Mouse (Mus musculus) cerebellum, adult 2 months (tissue): ENCODE measurements around the gene Thbd. TPM values are rescaled to one million over a fixed set of nuclear protein-coding genes. Genes with fewer than 3 reads are reported as not detected.
A peak's percentile ranks its signal among the peaks of the same experiment; 100 is the strongest.

Experiments used
- DNase-seq, 2 experiments: peaks; one replicate each; pipeline ENCODE4 v3.0.0; 2021
- H3K27ac ChIP-seq: fragments of 200-500 bp; 2 replicates; pipeline ENCODE4 v1.5.1; 2012; ENCODE audit warnings: low read length, control low read depth, inconsistent platforms; ENCODE audit not compliant: insufficient read depth
- H3K27me3 ChIP-seq: fragments of 200-500 bp; 2 replicates; pipeline ENCODE4 v1.6.1; 2012; ENCODE audit warnings: inconsistent platforms, mild to moderate bottlenecking, low read length, moderate library complexity; ENCODE audit not compliant: control insufficient read depth, insufficient read depth
- H3K4me1 ChIP-seq: fragments of 200-500 bp; 2 replicates; pipeline ENCODE4 v1.6.1; 2011; ENCODE audit warnings: low read length; ENCODE audit not compliant: control insufficient read depth, insufficient read depth
- H3K4me3 ChIP-seq: fragments of 200-500 bp; replicated peaks from 2 replicates; pipeline ENCODE3; 2011; ENCODE audit warnings: mild to moderate bottlenecking, low read depth, low read length, control low read depth; ENCODE audit not compliant: insufficient read depth
- CTCF ChIP-seq: fragments of 200-500 bp; IDR thresholded peaks from 2 replicates; pipeline ENCODE4 v1.5.1; 2011; ENCODE audit warnings: low read depth, mild to moderate bottlenecking, control low read depth, low read length, moderate library complexity, borderline replicate concordance; ENCODE audit not compliant: insufficient read depth
- POLR2A ChIP-seq: fragments of 200-500 bp; IDR thresholded peaks from 2 replicates; pipeline ENCODE4 v1.6.1; 2011; ENCODE audit warnings: low read length, control low read depth, borderline replicate concordance; ENCODE audit not compliant: insufficient read depth
- WGBS: fragments of 180-500 bp; shearing (Covaris S2); methylation state at CpG from one replicate; pipeline ENCODE4 v1.1.7; 2018; 5-methylcytosine and 5-hydroxymethylcytosine counted together
- polyA plus RNA-seq: library from polyadenylated mRNA; depleted of rRNA; stranded (reverse); fragments of >200 nt; gene quantifications from 2 replicates; pipeline ENCODE4 v1.2.3, GENCODE M21; 2012

Gene Thbd
- polyA plus RNA-seq, 1 experiment, result 6.3 TPM

- WGBS, result 100% methylated on average over 1 of the region's 1 CpGs
- DNase-seq, result no peak
- Histone ChIP-seq H3K27me3 (no peaks in the 10 kb centered on the region), H3K4me3 (no peak overlapping the region), H3K27ac (no peak overlapping the region), H3K4me1 (no peaks in the 10 kb centered on the region)
- TF ChIP-seq CTCF, result no peak
- no peak for TF ChIP-seq POLR2A
Observed at GRCm38 (mm10) chr2:148445616-148446015, 37.6 kb upstream of the Thbd start.

GRCm38 (mm10) chr2:148444472-148444871, 36.5 kb upstream of the Thbd start:
- 58% methylated on average over 1 of the region's 1 CpGs for WGBS
- no peaks in the 10 kb centered on the region for H3K4me1 ChIP-seq
- DNase-seq, result no peak
- no peaks in the 10 kb centered on the region for H3K27me3 ChIP-seq
- no peak overlapping the region for H3K27ac ChIP-seq
- TF ChIP-seq POLR2A (no peak), CTCF (no peak)
- H3K4me3 ChIP-seq, result no peak overlapping the region

GRCm38 (mm10) chr2:148443249-148443958, 35.4 kb upstream of the Thbd start, which contains the start of gene Cd93:
Cd93 (minus strand) TSS chr2:148443563.
- H3K27me3 ChIP-seq, result no peaks in the 10 kb centered on the region
- H3K4me1 ChIP-seq, result no peaks in the 10 kb centered on the region
- WGBS, result 60% methylated on average over 13 of the region's 13 CpGs
- H3K4me3 ChIP-seq, result no peak within 1 kb of the TSS
- H3K27ac ChIP-seq, result no peak within 1 kb of the TSS
- no peak for TF ChIP-seq POLR2A
- no peak for TF ChIP-seq CTCF
- DNase-seq, result no peak

- Histone ChIP-seq H3K4me3 (no peak overlapping the region), H3K27ac (no peak overlapping the region), H3K27me3 (no peaks in the 10 kb centered on the region), H3K4me1 (no peaks in the 10 kb centered on the region)
- no peak for DNase-seq
- TF ChIP-seq POLR2A, result no peak
- no peak for TF ChIP-seq CTCF
- 81% methylated on average over 4 of the region's 4 CpGs for WGBS
Observed at GRCm38 (mm10) chr2:148442710-148443109, 34.7 kb upstream of the Thbd start.

- no peaks in the 10 kb centered on the region for H3K27me3 ChIP-seq
- DNase-seq, result peak in 1 of 2 experiments; percentile 10
- 5% methylated on average over 4 of the region's 4 CpGs for WGBS
- TF ChIP-seq CTCF (no peak), POLR2A (no peak)
- no peak overlapping the region for H3K4me3 ChIP-seq
- H3K27ac ChIP-seq, result no peak overlapping the region
- no peaks in the 10 kb centered on the region for H3K4me1 ChIP-seq
Observed at GRCm38 (mm10) chr2:148442172-148442571, 34.2 kb upstream of the Thbd start.

- H3K4me3 ChIP-seq, result no peak overlapping the region
- no peaks in the 10 kb centered on the region for H3K27me3 ChIP-seq
- no peak for DNase-seq
- no peak overlapping the region for H3K27ac ChIP-seq
- 86% methylated on average over 10 of the region's 10 CpGs for WGBS
- no peaks in the 10 kb centered on the region for H3K4me1 ChIP-seq
- TF ChIP-seq POLR2A (no peak), CTCF (no peak)
Observed at GRCm38 (mm10) chr2:148441421-148441820, 33.4 kb upstream of the Thbd start.

- H3K4me1 ChIP-seq, result no peaks in the 10 kb centered on the region
- no peak overlapping the region for H3K27ac ChIP-seq
- no peak for TF ChIP-seq POLR2A
- no peak for TF ChIP-seq CTCF
- no peak for DNase-seq
- H3K4me3 ChIP-seq, result no peak overlapping the region
- H3K27me3 ChIP-seq, result no peaks in the 10 kb centered on the region
- 84% methylated on average over 3 of the region's 3 CpGs for WGBS
Observed at GRCm38 (mm10) chr2:148439691-148440276, 31.8 kb upstream of the Thbd start.

- Histone ChIP-seq H3K27ac (no peak overlapping the region), H3K27me3 (no peaks in the 10 kb centered on the region), H3K4me3 (no peak overlapping the region), H3K4me1 (no peaks in the 10 kb centered on the region)
- WGBS, result 22% methylated on average over 3 of the region's 3 CpGs
- TF ChIP-seq POLR2A, result no peak
- no peak for TF ChIP-seq CTCF
- DNase-seq, result no peak
Observed at GRCm38 (mm10) chr2:148436285-148436684, 28.3 kb upstream of the Thbd start.
